Mouse (Mus musculus) cortical plate, adult 2 months (tissue): Measurements from ENCODE around the gene Prpf4.

Experiments used
- CTCF ChIP-seq: fragments of 200-500 bp; IDR thresholded peaks from 2 replicates; pipeline ENCODE4 v1.5.1; 2011; ENCODE audit warnings: mild to moderate bottlenecking, control low read depth, low read length; ENCODE audit not compliant: insufficient read depth; ENCODE audit errors: extremely low read depth
- POLR2A ChIP-seq: fragments of 200-500 bp; IDR thresholded peaks from 2 replicates; pipeline ENCODE4 v1.6.1; 2011; ENCODE audit warnings: mild to moderate bottlenecking, low read length, control low read depth; ENCODE audit not compliant: insufficient read depth; ENCODE audit errors: extremely low read depth

- no peak for TF ChIP-seq CTCF
- TF ChIP-seq POLR2A, result no peak
These were observed 23.2 kb upstream of the Prpf4 start for GRCm38 (mm10) chr4:62385439-62385838.
